Mouse (Mus musculus) olfactory bulb, adult 2 months (tissue): ENCODE measurements around the gene Nrros.

ENCODE experiments used
- CTCF ChIP-seq: fragments of 200-500 bp; IDR thresholded peaks from 2 replicates; pipeline ENCODE4 v1.5.1; 2012; ENCODE audit warnings: low read depth, mild to moderate bottlenecking, low read length, moderate library complexity; ENCODE audit not compliant: insufficient read depth
- POLR2A ChIP-seq: fragments of 200-500 bp; IDR thresholded peaks from 2 replicates; pipeline ENCODE4 v1.6.1; 2012; ENCODE audit warnings: mild to moderate bottlenecking, low read depth, low read length, moderate library complexity; ENCODE audit not compliant: insufficient read depth

DNA sequence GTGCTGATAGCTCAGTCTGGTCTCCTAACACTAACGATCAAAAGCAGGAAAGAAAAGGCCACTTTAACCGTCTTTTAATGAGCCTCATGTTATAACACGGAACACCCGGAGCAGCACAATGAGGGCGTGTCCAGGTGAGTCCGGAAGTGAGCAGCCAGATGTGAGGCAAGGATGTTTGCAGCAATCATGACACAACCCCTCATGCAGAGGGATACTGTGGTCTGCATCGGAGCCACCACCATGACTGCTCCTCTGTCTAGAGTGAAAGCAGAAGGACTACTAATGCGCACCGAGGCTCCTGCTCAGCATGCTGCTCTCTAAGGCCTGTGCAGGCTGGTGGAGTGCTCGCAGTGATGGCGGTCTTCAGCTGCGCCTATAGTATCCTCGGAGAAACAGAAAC lies 63.1 kb downstream of the Nrros start:
- TF ChIP-seq POLR2A = no peak
- no peak for TF ChIP-seq CTCF
